Mouse (Mus musculus) heart, adult 10 weeks (tissue): ENCODE measurements around the gene Robo2. TPM values are rescaled to one million over a fixed set of nuclear protein-coding genes. Genes with fewer than 3 reads are reported as not detected.

Experiments
- polyA plus RNA-seq: library from polyadenylated mRNA; stranded (reverse); fragments of 350-450 nt; fragmentation: Illumina TruSeq; extraction: RNeasy Lipid Tissue Mini Kit (QIAGEN cat#74804); gene quantifications from one replicate; pipeline ENCODE4 v1.2.3, GENCODE M21; 2014; ENCODE audit warnings: low read depth, low replicate concordance

The Robo2 gene
- 0.71 TPM for polyA plus RNA-seq

GRCm38 (mm10) chr16:74411481-74412251 is at the start of gene Robo2:
TSS of gene Robo2 (minus strand) at chr16:74411825.

